Mouse (Mus musculus): ENCODE measurements around the gene Psen2. TPM values are rescaled to one million over a fixed set of nuclear protein-coding genes. Genes with fewer than 3 reads are reported as not detected.

The Psen2 gene
- polyA plus RNA-seq (2014; fragmentation: Nextera tagmentation; extraction: Ambion mirVana), result 4.4 and 6.9 TPM in 2 replicates

GRCm38 (mm10) chr1:180263364-180263997 is at the start of gene Psen2:
Gene Psen2 (minus strand): TSS chr1:180263438.
- no peaks in the 10 kb centered on the region for H3K36me3 ChIP-seq (ENCODE audit: control insufficient read depth, insufficient read depth, low read length)
- no peak within 1 kb of the TSS for H3K4me3 ChIP-seq (ENCODE audit: low read depth, low read length)
- H3K4me2 ChIP-seq (replicated peaks; ENCODE audit: low read depth, low read length), result no peak within 1 kb of the TSS
- H3K27me3 ChIP-seq (ENCODE audit: control insufficient read depth, insufficient read depth, low read length), result no peaks in the 10 kb centered on the region
- ATAC-seq (ENCODE audit: low FRiP score), result no peak
- H3K9ac ChIP-seq (ENCODE audit: low read depth, low read length), result no peak within 1 kb of the TSS
- no peaks in the 10 kb centered on the region for H3K9me3 ChIP-seq (ENCODE audit: control insufficient read depth, low read length)
- WGBS, result 23% methylated on average over 7 of the region's 7 CpGs
- no peaks in the 10 kb centered on the region for H3K4me1 ChIP-seq (replicated peaks; ENCODE audit: control insufficient read depth, insufficient read depth, low read length)
- peak; percentile 51 for DNase-seq (ENCODE audit: low spot score)
- H3K27ac ChIP-seq (ENCODE audit: low read depth, low read length), result no peak within 1 kb of the TSS

- Histone ChIP-seq H3K9me3 (ENCODE audit: control insufficient read depth, low read length) (no peaks in the 10 kb centered on the region), H3K4me1 (replicated peaks; ENCODE audit: control insufficient read depth, insufficient read depth, low read length) (0 out of 2 replicates have a peak, but pooled peaks cover 2% of the 10 kb centered on the region), H3K9ac (ENCODE audit: low read depth, low read length) (peak overlapping the region; percentile 28; the same call in 1 of the 2 replicates), H3K27me3 (ENCODE audit: control insufficient read depth, insufficient read depth, low read length) (no peaks in the 10 kb centered on the region), H3K4me2 (replicated peaks; ENCODE audit: low read depth, low read length) (peak overlapping the region; percentile 44), H3K36me3 (ENCODE audit: control insufficient read depth, insufficient read depth, low read length) (no peaks in the 10 kb centered on the region), H3K27ac (ENCODE audit: low read depth, low read length) (peak overlapping the region; percentile 80), H3K4me3 (ENCODE audit: low read depth, low read length) (no peak overlapping the region)
- ATAC-seq (ENCODE audit: low FRiP score), result peak; percentile 86
- DNase-seq (ENCODE audit: low spot score), result peak; percentile 85
- WGBS, result 23% methylated on average over 6 of the region's 6 CpGs
Observed at GRCm38 (mm10) chr1:180312792-180313311, 49.6 kb upstream of the Psen2 start.

- no peak overlapping the region for H3K4me2 ChIP-seq (replicated peaks; ENCODE audit: low read depth, low read length)
Observed at GRCm38 (mm10) chr1:180312286-180312685, 49.0 kb upstream of the Psen2 start.

GRCm38 (mm10) chr1:180308897-180309296 is 45.7 kb upstream of the Psen2 start:
- Histone ChIP-seq H3K27me3 (ENCODE audit: control insufficient read depth, insufficient read depth, low read length) (no peaks in the 10 kb centered on the region), H3K4me1 (replicated peaks; ENCODE audit: control insufficient read depth, insufficient read depth, low read length) (0 out of 2 replicates have a peak, but pooled peaks cover 2% of the 10 kb centered on the region), H3K4me3 (ENCODE audit: low read depth, low read length) (no peak overlapping the region), H3K27ac (ENCODE audit: low read depth, low read length) (no peak overlapping the region), H3K9ac (ENCODE audit: low read depth, low read length) (no peak overlapping the region), H3K36me3 (ENCODE audit: control insufficient read depth, insufficient read depth, low read length) (no peaks in the 10 kb centered on the region), H3K9me3 (ENCODE audit: control insufficient read depth, low read length) (no peaks in the 10 kb centered on the region), H3K4me2 (replicated peaks; ENCODE audit: low read depth, low read length) (no peak overlapping the region)
- DNase-seq (ENCODE audit: low spot score), result no peak
- 83% methylated on average over 4 of the region's 4 CpGs for WGBS
- ATAC-seq (ENCODE audit: low FRiP score), result no peak

More at GRCm38 (mm10) chr1:180312286-180312685, 49.0 kb upstream of the Psen2 start:
- H3K36me3 ChIP-seq (ENCODE audit: control insufficient read depth, insufficient read depth, low read length), result no peaks in the 10 kb centered on the region
- no peak overlapping the region for H3K4me3 ChIP-seq (ENCODE audit: low read depth, low read length)
- peak overlapping the region; percentile 80 for H3K27ac ChIP-seq (ENCODE audit: low read depth, low read length)
- ATAC-seq (ENCODE audit: low FRiP score) (no peak), DNase-seq (ENCODE audit: low spot score) (no peak)
- no peak overlapping the region; the same call in 1 of the 2 replicates for H3K9ac ChIP-seq (ENCODE audit: low read depth, low read length)
- H3K9me3 ChIP-seq (ENCODE audit: control insufficient read depth, low read length), result no peaks in the 10 kb centered on the region
- H3K27me3 ChIP-seq (ENCODE audit: control insufficient read depth, insufficient read depth, low read length), result no peaks in the 10 kb centered on the region
- H3K4me1 ChIP-seq (replicated peaks; ENCODE audit: control insufficient read depth, insufficient read depth, low read length), result 0 out of 2 replicates have a peak, but pooled peaks cover 2% of the 10 kb centered on the region
- WGBS, result 42% methylated on average over 6 of the region's 6 CpGs

GRCm38 (mm10) chr1:180307661-180308060 is 44.4 kb upstream of the Psen2 start:
- no peak overlapping the region for H3K4me2 ChIP-seq (replicated peaks; ENCODE audit: low read depth, low read length)
- H3K9ac ChIP-seq (ENCODE audit: low read depth, low read length), result no peak overlapping the region
- peaks cover 5% of the 10 kb centered on the region; the same call in 1 of the 2 replicates for H3K4me1 ChIP-seq (replicated peaks; ENCODE audit: control insufficient read depth, insufficient read depth, low read length)
- H3K27me3 ChIP-seq (ENCODE audit: control insufficient read depth, insufficient read depth, low read length), result no peaks in the 10 kb centered on the region
- no peak overlapping the region for H3K4me3 ChIP-seq (ENCODE audit: low read depth, low read length)
- no peak overlapping the region for H3K27ac ChIP-seq (ENCODE audit: low read depth, low read length)
- no peaks in the 10 kb centered on the region for H3K36me3 ChIP-seq (ENCODE audit: control insufficient read depth, insufficient read depth, low read length)
- DNase-seq (ENCODE audit: low spot score) (no peak), ATAC-seq (ENCODE audit: low FRiP score) (no peak)
- WGBS, result 71% methylated on average over 2 of the region's 2 CpGs
- no peaks in the 10 kb centered on the region for H3K9me3 ChIP-seq (ENCODE audit: control insufficient read depth, low read length)

- no peak overlapping the region for H3K9ac ChIP-seq (ENCODE audit: low read depth, low read length)
- H3K9me3 ChIP-seq (ENCODE audit: control insufficient read depth, low read length), result no peaks in the 10 kb centered on the region
- H3K4me1 ChIP-seq (replicated peaks; ENCODE audit: control insufficient read depth, insufficient read depth, low read length), result peaks cover 3% of the 10 kb centered on the region; the same call in 1 of the 2 replicates
- no peak overlapping the region for H3K4me2 ChIP-seq (replicated peaks; ENCODE audit: low read depth, low read length)
- H3K27me3 ChIP-seq (ENCODE audit: control insufficient read depth, insufficient read depth, low read length), result no peaks in the 10 kb centered on the region
- no peak overlapping the region for H3K27ac ChIP-seq (ENCODE audit: low read depth, low read length)
- no peak overlapping the region for H3K4me3 ChIP-seq (ENCODE audit: low read depth, low read length)
- no peak for ATAC-seq (ENCODE audit: low FRiP score)
- DNase-seq (ENCODE audit: low spot score), result no peak
- WGBS, result 89% methylated on average over 9 of the region's 9 CpGs
- no peaks in the 10 kb centered on the region for H3K36me3 ChIP-seq (ENCODE audit: control insufficient read depth, insufficient read depth, low read length)
Observed at GRCm38 (mm10) chr1:180306889-180307288, 43.7 kb upstream of the Psen2 start.

- Histone ChIP-seq H3K9ac (ENCODE audit: low read depth, low read length) (peak overlapping the region; percentile 19; the same call in 1 of the 2 replicates), H3K27ac (ENCODE audit: low read depth, low read length) (no peak overlapping the region), H3K9me3 (ENCODE audit: control insufficient read depth, low read length) (no peaks in the 10 kb centered on the region), H3K4me2 (replicated peaks; ENCODE audit: low read depth, low read length) (no peak overlapping the region), H3K36me3 (ENCODE audit: control insufficient read depth, insufficient read depth, low read length) (no peaks in the 10 kb centered on the region), H3K4me3 (ENCODE audit: low read depth, low read length) (no peak overlapping the region), H3K4me1 (replicated peaks; ENCODE audit: control insufficient read depth, insufficient read depth, low read length) (peaks cover 3% of the 10 kb centered on the region; the same call in 1 of the 2 replicates), H3K27me3 (ENCODE audit: control insufficient read depth, insufficient read depth, low read length) (no peaks in the 10 kb centered on the region)
- ATAC-seq (ENCODE audit: low FRiP score), result peak; percentile 47; the same call in 1 of the 2 replicates
- WGBS, result 44% methylated on average over 5 of the region's 5 CpGs
- DNase-seq (ENCODE audit: low spot score), result no peak
Observed at GRCm38 (mm10) chr1:180303600-180303999, 40.4 kb upstream of the Psen2 start.

GRCm38 (mm10) chr1:180302253-180303120 is 39.2 kb upstream of the Psen2 start:
- H3K4me3 ChIP-seq (ENCODE audit: low read depth, low read length), result no peak overlapping the region
- H3K4me2 ChIP-seq (replicated peaks; ENCODE audit: low read depth, low read length), result no peak overlapping the region
- DNase-seq (ENCODE audit: low spot score) (no peak), ATAC-seq (ENCODE audit: low FRiP score) (no peak)
- WGBS, result 56% methylated on average over 12 of the region's 12 CpGs
- no peak overlapping the region for H3K9ac ChIP-seq (ENCODE audit: low read depth, low read length)
- no peaks in the 10 kb centered on the region for H3K27me3 ChIP-seq (ENCODE audit: control insufficient read depth, insufficient read depth, low read length)
- H3K27ac ChIP-seq (ENCODE audit: low read depth, low read length), result no peak overlapping the region
- peaks cover 3% of the 10 kb centered on the region; the same call in 1 of the 2 replicates for H3K4me1 ChIP-seq (replicated peaks; ENCODE audit: control insufficient read depth, insufficient read depth, low read length)
- no peaks in the 10 kb centered on the region for H3K36me3 ChIP-seq (ENCODE audit: control insufficient read depth, insufficient read depth, low read length)
- H3K9me3 ChIP-seq (ENCODE audit: control insufficient read depth, low read length), result no peaks in the 10 kb centered on the region
